Mouse (Mus musculus) small intestine, adult 2 months (tissue): Measurements from ENCODE around the gene Runx1. TPM values are rescaled to one million over a fixed set of nuclear protein-coding genes. Genes with fewer than 3 reads are reported as not detected.

Source experiments
- H3K27ac ChIP-seq: fragments of 200-500 bp; 2 replicates; pipeline ENCODE4 v1.5.1; 2012; ENCODE audit warnings: low read depth, low read length, control low read depth, inconsistent platforms; ENCODE audit not compliant: insufficient read depth
- H3K27me3 ChIP-seq: fragments of 200-500 bp; 2 replicates; pipeline ENCODE4 v1.6.1; 2012; ENCODE audit warnings: mild to moderate bottlenecking, moderate library complexity, low read length, inconsistent platforms; ENCODE audit not compliant: control insufficient read depth, insufficient read depth
- H3K36me3 ChIP-seq: fragments of 200-500 bp; 2 replicates; pipeline ENCODE4 v1.6.1; 2012; ENCODE audit warnings: mild to moderate bottlenecking, low read length, control low read depth, inconsistent platforms; ENCODE audit not compliant: control insufficient read depth, insufficient read depth
- H3K4me1 ChIP-seq: fragments of 200-500 bp; 2 replicates; pipeline ENCODE4 v1.6.1; 2012; ENCODE audit warnings: low read length, inconsistent platforms, mixed read lengths; ENCODE audit not compliant: control insufficient read depth, insufficient read depth, insufficient read length
- H3K4me3 ChIP-seq: fragments of 200-500 bp; 2 replicates; pipeline ENCODE4 v1.5.1; 2012; ENCODE audit warnings: low read depth, mild to moderate bottlenecking, control low read depth, inconsistent platforms, low read length, moderate library complexity
- CTCF ChIP-seq: fragments of 200-500 bp; IDR thresholded peaks from 2 replicates; pipeline ENCODE4 v1.5.1; 2012; ENCODE audit warnings: low read depth, mild to moderate bottlenecking, control low read depth, inconsistent platforms, low read length, moderate library complexity, mixed read lengths; ENCODE audit not compliant: insufficient replicate concordance, insufficient read length; ENCODE audit errors: extremely low read depth
- POLR2A ChIP-seq: fragments of 200-500 bp; IDR thresholded peaks from 2 replicates; pipeline ENCODE4 v1.6.1; 2012; ENCODE audit warnings: low read depth, mild to moderate bottlenecking, control low read depth, inconsistent platforms, low read length, moderate library complexity
- WGBS: fragments of 180-500 bp; shearing (Covaris S2); methylation state at CpG from one replicate; pipeline ENCODE4 v1.1.7; 2018; 5-methylcytosine and 5-hydroxymethylcytosine counted together
- polyA plus RNA-seq: library from polyadenylated mRNA; depleted of rRNA; stranded (reverse); fragments of >200 nt; gene quantifications from 2 replicates; pipeline ENCODE4 v1.2.3, GENCODE M21; 2012

Runx1 gene
- polyA plus RNA-seq, 1 experiment, result 15.4 TPM

DNA sequence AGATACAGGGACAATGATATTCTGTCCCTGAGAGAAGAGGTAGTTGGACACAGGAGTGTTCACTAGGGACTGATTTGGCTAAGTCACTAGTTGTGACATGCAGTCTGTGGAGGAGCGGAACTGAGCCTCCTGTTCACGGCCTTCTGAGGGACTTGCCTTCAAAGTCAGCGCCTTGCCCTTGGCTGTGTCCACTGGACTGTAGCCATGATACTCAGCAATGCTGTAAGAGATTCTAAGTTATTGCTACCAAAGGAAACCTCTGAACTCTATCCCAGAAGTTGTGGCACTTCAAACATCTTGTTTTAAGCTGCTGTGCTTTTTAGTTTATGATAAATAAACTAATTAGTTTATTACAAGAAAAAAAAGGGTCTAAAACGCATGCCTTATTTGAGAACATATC, 238.1 kb downstream of the Runx1 start:
- WGBS, result 78% methylated on average over 4 of the region's 4 CpGs
- H3K27ac ChIP-seq, result no peak overlapping the region
- no peaks in the 10 kb centered on the region for H3K27me3 ChIP-seq
- no peaks in the 10 kb centered on the region for H3K4me1 ChIP-seq
- TF ChIP-seq CTCF (no peak), POLR2A (no peak)
- H3K4me3 ChIP-seq, result no peak overlapping the region
- H3K36me3 ChIP-seq, result no peaks in the 10 kb centered on the region

DNA sequence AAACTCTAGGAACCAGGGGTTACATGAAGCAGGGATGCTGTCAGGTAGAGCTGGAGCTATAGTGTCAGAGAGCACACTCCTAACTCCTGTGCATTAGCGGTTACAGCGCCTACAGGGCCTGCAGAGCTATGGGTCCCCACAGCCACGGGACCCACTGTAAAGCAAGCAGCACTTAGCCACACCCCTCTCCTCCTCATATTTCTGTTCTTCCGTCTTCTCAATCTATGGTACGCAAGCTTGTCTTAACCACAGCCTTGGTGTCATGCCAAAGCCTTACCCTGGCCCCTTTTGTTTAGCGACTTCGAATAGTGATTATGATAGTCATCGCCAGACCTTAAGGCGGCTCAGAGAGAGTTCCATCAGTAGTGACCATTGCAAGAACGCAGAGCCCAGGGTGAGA, 244.2 kb downstream of the Runx1 start:
- Histone ChIP-seq H3K27ac (no peak overlapping the region), H3K4me1 (no peaks in the 10 kb centered on the region), H3K27me3 (no peaks in the 10 kb centered on the region), H3K4me3 (no peak overlapping the region), H3K36me3 (no peaks in the 10 kb centered on the region)
- TF ChIP-seq CTCF (no peak), POLR2A (no peak)
- 76% methylated on average over 10 of the region's 10 CpGs for WGBS

DNA sequence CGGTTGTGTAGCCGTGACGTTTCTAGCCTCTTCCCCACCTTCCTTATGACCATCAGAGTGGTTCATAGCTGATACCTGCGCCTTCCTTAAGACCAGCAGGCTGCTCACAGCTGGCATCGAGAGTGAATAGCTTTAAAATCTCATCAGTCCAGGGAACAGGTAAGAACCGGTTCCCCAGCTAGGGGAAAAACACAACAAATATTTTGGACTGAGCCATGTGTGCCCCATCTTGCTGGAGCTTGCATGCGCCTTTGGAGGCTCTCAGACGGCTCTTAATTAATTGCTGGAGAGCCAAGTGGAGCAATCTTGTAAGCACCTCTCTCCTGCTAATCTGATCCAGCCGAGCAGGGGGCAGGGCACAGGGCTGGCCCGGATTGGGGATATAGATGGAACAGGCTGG, 245.0 kb downstream of the Runx1 start:
- no peaks in the 10 kb centered on the region for H3K27me3 ChIP-seq
- no peaks in the 10 kb centered on the region for H3K36me3 ChIP-seq
- no peak for TF ChIP-seq POLR2A
- TF ChIP-seq CTCF, result no peak
- H3K4me3 ChIP-seq, result no peak overlapping the region
- H3K27ac ChIP-seq, result no peak overlapping the region
- H3K4me1 ChIP-seq, result no peaks in the 10 kb centered on the region
- WGBS, result 82% methylated on average over 10 of the region's 10 CpGs

GRCm38 (mm10) chr16:92578915-92579653, 246.9 kb downstream of the Runx1 start:
- Histone ChIP-seq H3K4me1 (no peaks in the 10 kb centered on the region), H3K27ac (no peak overlapping the region), H3K4me3 (no peak overlapping the region), H3K27me3 (no peaks in the 10 kb centered on the region), H3K36me3 (no peaks in the 10 kb centered on the region)
- TF ChIP-seq POLR2A (no peak), CTCF (no peak)
- WGBS, result 80% methylated on average over 7 of the region's 7 CpGs

- Histone ChIP-seq H3K36me3 (no peaks in the 10 kb centered on the region), H3K4me3 (no peak overlapping the region), H3K4me1 (no peaks in the 10 kb centered on the region), H3K27me3 (no peaks in the 10 kb centered on the region), H3K27ac (no peak overlapping the region)
- WGBS, result 86% methylated on average over 9 of the region's 9 CpGs
- no peak for TF ChIP-seq POLR2A
- TF ChIP-seq CTCF, result no peak
Measured at GRCm38 (mm10) chr16:92577381-92577780, 248.6 kb downstream of the Runx1 start.

DNA sequence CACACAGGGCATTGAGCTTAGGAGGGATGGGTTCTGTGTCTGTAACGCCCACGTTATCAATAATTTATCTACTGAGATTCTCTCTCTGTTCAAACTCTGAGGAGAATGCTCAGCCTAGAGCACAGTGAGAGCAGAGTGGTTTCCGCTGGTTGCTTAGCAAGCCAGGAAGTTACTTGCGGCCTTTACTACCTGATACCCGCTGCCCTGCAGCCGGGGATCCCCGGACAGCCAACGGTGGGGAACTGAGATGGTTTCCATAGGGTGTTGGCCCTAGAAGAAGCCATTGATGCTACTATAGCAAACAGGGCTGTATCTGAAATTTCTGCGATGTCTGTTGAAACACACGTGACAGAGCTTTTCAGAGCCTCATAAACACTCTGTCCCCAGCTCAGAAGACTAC, 250.2 kb downstream of the Runx1 start:
- 54% methylated on average over 10 of the region's 10 CpGs for WGBS
- Histone ChIP-seq H3K4me3 (no peak overlapping the region), H3K27ac (no peak overlapping the region), H3K4me1 (no peaks in the 10 kb centered on the region), H3K27me3 (no peaks in the 10 kb centered on the region), H3K36me3 (no peaks in the 10 kb centered on the region)
- TF ChIP-seq POLR2A (no peak), CTCF (no peak)

GRCm38 (mm10) chr16:92573193-92573592, 252.8 kb downstream of the Runx1 start:
- no peaks in the 10 kb centered on the region for H3K36me3 ChIP-seq
- 70% methylated on average over 4 of the region's 4 CpGs for WGBS
- H3K27me3 ChIP-seq, result no peaks in the 10 kb centered on the region
- no peak overlapping the region for H3K4me3 ChIP-seq
- H3K4me1 ChIP-seq, result no peaks in the 10 kb centered on the region
- TF ChIP-seq POLR2A (no peak), CTCF (no peak)
- H3K27ac ChIP-seq, result no peak overlapping the region
